Mouse (Mus musculus): ENCODE measurements around the gene Pdcd6ip.

- TF ChIP-seq POLR2A (IDR thresholded peaks at IDR 0.05; ENCODE audit: insufficient read depth, low read depth, low read length) = no peak
- TF ChIP-seq CTCF (IDR thresholded peaks at IDR 0.05; ENCODE audit: insufficient read depth, low read depth, low read length) = no peak
These were observed 6.5 kb downstream of the Pdcd6ip start for GRCm38 (mm10) chr9:113701441-113702160.

Data from olfactory bulb, adult 2 months (tissue).